Mouse (Mus musculus) layer of hippocampus, adult 8-10 months (tissue): Measurements from ENCODE around the gene Tnnt1. TPM values are rescaled to one million over a fixed set of nuclear protein-coding genes. Genes with fewer than 3 reads are reported as not detected.

ENCODE experiments used
- total RNA-seq, 4 experiments: library from RNA; stranded (reverse); gene quantifications; 2 replicates each; pipeline ENCODE4 v1.2.4; 2022

Gene Tnnt1
- total RNA-seq, 4 experiments from 2014 or later, result 1.3 to 4.0 (median 2.0) TPM

Other genes with a start within 250 kb of the Tnnt1 start
- not detected for gene Ncr1, start 178.7 kb downstream of the Tnnt1 start, total RNA-seq
- under 1 TPM in 1 of 4 experiments, not detected in 3; 0.51 TPM for gene Gp6, start 118.6 kb downstream of the Tnnt1 start, total RNA-seq
- gene Rdh13, start 70.7 kb downstream of the Tnnt1 start, total RNA-seq, result 10 to 100 TPM; 27.0 to 31.7 (median 30.2) TPM
- 1 to 10 TPM; 6.1 to 9.1 (median 6.2) TPM for gene Eps8l1, start 55.7 kb downstream of the Tnnt1 start, total RNA-seq
- 100 to 1,000 TPM; 143 to 158 (median 147) TPM for gene Ppp1r12c, start 14.7 kb downstream of the Tnnt1 start, total RNA-seq
- 1 to 10 TPM in 1 of 4 experiments, not detected in 3; 1.3 TPM for gene Tnni3, start 7.8 kb upstream of the Tnnt1 start, total RNA-seq
- gene Dnaaf3, start 16.1 kb upstream of the Tnnt1 start, total RNA-seq, result 1 to 10 TPM in 1 of 4 experiments, under 1 TPM in 2, not detected in 1; 0.77 to 1.6 (median 0.96) TPM
- gene Syt5, start 31.2 kb upstream of the Tnnt1 start, total RNA-seq, result 100 to 1,000 TPM; 180 to 219 (median 211) TPM
- under 1 TPM; 0.59 to 0.85 (median 0.67) TPM for gene Ptprh, start 87.7 kb upstream of the Tnnt1 start, total RNA-seq
- gene Tmem86b, start 115.0 kb upstream of the Tnnt1 start, total RNA-seq, result 10 to 100 TPM; 15.4 to 27.0 (median 20.7) TPM
- gene Ppp6r1, start 142.6 kb upstream of the Tnnt1 start, total RNA-seq, result 100 to 1,000 TPM; 130 to 139 (median 134) TPM
- gene Hspbp1, start 168.7 kb upstream of the Tnnt1 start, total RNA-seq, result 10 to 100 TPM; 76.4 to 91.2 (median 84.1) TPM
- gene Brsk1, start 174.2 kb upstream of the Tnnt1 start, total RNA-seq, result 100 to 1,000 TPM; 314 to 327 (median 325) TPM
- under 1 TPM in 2 of 4 experiments, not detected in 2; 0.27 to 0.36 TPM for gene Tmem150b, start 208.9 kb upstream of the Tnnt1 start, total RNA-seq
- 10 to 100 TPM; 26.1 to 39.8 (median 33.0) TPM for gene Kmt5c, start 223.7 kb upstream of the Tnnt1 start, total RNA-seq
- 10 to 100 TPM in 1 of 4 experiments, 1 to 10 TPM in 3; 6.0 to 13.0 (median 7.4) TPM for gene Cox6b2, start 236.7 kb upstream of the Tnnt1 start, total RNA-seq